Mouse (Mus musculus) liver, adult 2 months (tissue): ENCODE measurements around the gene Trip4. TPM values are rescaled to one million over a fixed set of nuclear protein-coding genes. Genes with fewer than 3 reads are reported as not detected.
A peak's percentile ranks its signal among the peaks of the same experiment; 100 is the strongest.

ENCODE experiments used
- DNase-seq: peaks from one replicate; pipeline ENCODE4 v3.0.0-alpha.2; 2011; ENCODE audit warnings: low read depth, low spot score; ENCODE audit errors: extremely low read depth
- H3K27ac ChIP-seq: fragments of 200-500 bp; replicated peaks from 2 replicates; pipeline ENCODE4 v1.5.1; 2012; ENCODE audit warnings: low read depth, mild to moderate bottlenecking, control low read depth, inconsistent platforms, low read length; ENCODE audit not compliant: insufficient read depth
- H3K27me3 ChIP-seq: fragments of 200-500 bp; 2 replicates; pipeline ENCODE4 v1.6.1; 2012; ENCODE audit warnings: mild to moderate bottlenecking, moderate library complexity, low read length, inconsistent platforms; ENCODE audit not compliant: control insufficient read depth, insufficient read depth
- H3K36me3 ChIP-seq: fragments of 200-500 bp; 2 replicates; pipeline ENCODE4 v1.6.1; 2012; ENCODE audit warnings: low read length, inconsistent platforms; ENCODE audit not compliant: control insufficient read depth, insufficient read depth
- H3K4me1 ChIP-seq: fragments of 200-500 bp; 2 replicates; pipeline ENCODE4 v1.6.1; 2011; ENCODE audit warnings: low read length; ENCODE audit not compliant: control insufficient read depth, insufficient read depth
- H3K4me3 ChIP-seq: fragments of 200-500 bp; 2 replicates; pipeline ENCODE4 v1.5.1; 2011; ENCODE audit warnings: low read depth, mild to moderate bottlenecking, control low read depth, low read length, moderate library complexity; ENCODE audit not compliant: insufficient read depth
- H3K79me2 ChIP-seq: fragments of 200-500 bp; 2 replicates; pipeline ENCODE4 v1.6.1; 2012; ENCODE audit warnings: inconsistent platforms, mild to moderate bottlenecking, low read length, moderate library complexity; ENCODE audit not compliant: control insufficient read depth, insufficient read depth
- H3K9ac ChIP-seq: fragments of 200-500 bp; 2 replicates; pipeline ENCODE4 v1.6.1; 2012; ENCODE audit warnings: low read depth, mild to moderate bottlenecking, control low read depth, inconsistent platforms, low read length
- CTCF ChIP-seq: fragments of 200-500 bp; IDR thresholded peaks from 2 replicates; pipeline ENCODE4 v1.5.1; 2011; ENCODE audit warnings: low read depth, low read length, control low read depth
- POLR2A ChIP-seq: fragments of 200-500 bp; IDR thresholded peaks from 2 replicates; pipeline ENCODE4 v1.6.1; 2011; ENCODE audit warnings: low read length, control low read depth; ENCODE audit not compliant: insufficient read depth; ENCODE audit errors: extremely low read depth
- WGBS: fragments of 180-500 bp; shearing (Covaris S2); methylation state at CpG from one replicate; pipeline ENCODE4 v1.1.7; 2018; 5-methylcytosine and 5-hydroxymethylcytosine counted together
- polyA plus RNA-seq: library from polyadenylated mRNA; depleted of rRNA; stranded (reverse); fragments of >200 nt; gene quantifications from 2 replicates; pipeline ENCODE4 v1.2.3, GENCODE M21; 2012; rRNA removed
- total RNA-seq: library from RNA; depleted of rRNA; stranded (reverse); fragments of >200 nt; gene quantifications from 2 replicates; pipeline ENCODE4 v1.2.3, GENCODE M21; 2014; rRNA removed

The Trip4 gene
- total RNA-seq, result 30.9 and 33.6 TPM in 2 replicates
- polyA plus RNA-seq, result 6.4 and 7.2 TPM in 2 replicates

DNA sequence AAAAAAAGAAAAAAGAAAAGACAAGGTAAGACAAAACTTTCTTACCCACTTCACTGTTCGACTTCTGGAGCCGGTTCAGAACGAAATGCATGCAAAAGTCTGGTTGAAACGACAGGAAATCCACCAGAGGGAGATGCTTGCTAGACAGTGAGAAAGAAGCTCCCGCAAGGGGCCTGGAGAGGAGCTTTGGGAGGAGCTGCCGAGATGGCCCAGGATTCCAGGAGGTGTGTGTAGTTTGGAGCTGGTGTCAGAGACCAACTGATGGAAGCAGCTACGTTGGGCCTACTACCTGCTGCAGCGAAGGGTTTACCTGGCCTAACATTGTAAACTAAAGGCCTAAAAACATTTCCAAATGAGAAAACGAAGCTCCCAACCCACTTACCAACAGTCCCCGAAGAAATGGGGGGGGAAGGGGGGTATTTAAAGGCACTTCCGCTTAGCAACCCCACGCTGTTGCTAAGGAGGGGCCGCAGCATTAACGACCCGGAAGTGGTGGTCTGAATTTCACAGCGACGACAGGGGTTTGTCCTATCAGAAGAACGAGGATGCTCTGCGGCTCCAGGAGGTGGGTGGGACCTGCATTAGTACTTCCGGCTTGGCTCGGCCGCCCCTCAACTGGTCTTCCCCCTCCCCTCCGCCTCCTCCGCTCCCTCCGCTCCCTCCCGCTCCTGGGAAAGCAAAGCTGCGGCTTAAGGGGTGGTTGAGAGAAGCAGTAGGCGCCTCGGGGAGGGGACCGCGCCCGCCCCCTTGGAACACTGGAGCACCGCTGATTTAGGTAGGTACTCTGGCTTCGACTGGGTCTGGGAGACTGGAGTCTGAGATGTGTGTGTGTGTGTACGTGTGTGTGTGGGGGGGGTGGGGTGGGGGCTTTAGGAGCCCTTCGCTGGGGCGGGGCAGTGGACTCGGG, at the start of gene Trip4, which contains the start of gene Csnk1g1:
TSS of gene Trip4 (minus strand) at position 401 of the 907 bp plus-strand sequence.
TSS of gene Csnk1g1 (plus strand) at position 531 of the 907 bp plus-strand sequence.
- H3K4me3 ChIP-seq, result peak within 1 kb of the TSS; percentile 68
- no peaks in the 10 kb centered on the region for H3K27me3 ChIP-seq
- under 1% methylated on average over 38 of the region's 38 CpGs for WGBS
- peaks cover 2% of the 10 kb centered on the region; the same call in 1 of the 2 replicates for H3K4me1 ChIP-seq
- peak within 1 kb of the TSS; percentile 78 for H3K9ac ChIP-seq
- peak within 1 kb of the TSS; percentile 9 for H3K27ac ChIP-seq
- DNase-seq, result peak; percentile 95
- TF ChIP-seq POLR2A, result 0 out of 2 replicates have a peak, but pooled peaks have one; percentile 17
- TF ChIP-seq CTCF, result no peak
- no peaks in the 10 kb centered on the region for H3K36me3 ChIP-seq
- peaks cover 4% of the 10 kb centered on the region; the same call in 1 of the 2 replicates for H3K79me2 ChIP-seq

DNA sequence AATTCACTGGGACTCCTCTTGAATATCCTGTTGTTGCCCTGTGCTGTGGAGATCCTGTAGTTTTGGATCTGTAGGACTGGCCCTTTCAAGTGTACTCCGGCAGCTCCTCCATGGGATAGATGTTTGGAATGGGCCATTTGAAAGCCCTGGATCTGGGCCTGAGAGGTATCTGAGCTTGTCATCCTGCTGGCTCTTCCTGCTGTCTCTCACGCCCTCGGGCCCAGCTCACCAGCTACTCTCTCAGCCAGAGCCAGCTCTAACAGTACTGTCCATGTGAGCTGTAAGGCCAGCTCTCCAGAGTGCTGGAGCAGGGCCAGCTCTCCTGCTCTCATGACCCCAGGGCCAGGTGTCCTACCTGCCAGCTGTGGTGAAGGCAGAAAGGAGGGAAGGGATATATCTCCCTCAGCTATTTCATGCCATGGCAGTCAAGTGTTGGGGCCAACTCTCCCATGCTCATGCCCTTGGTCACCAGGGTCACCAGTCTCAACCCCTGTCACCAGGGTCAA, 42.5 kb upstream of the Trip4 start:
- TF ChIP-seq POLR2A, result no peak
- TF ChIP-seq CTCF, result no peak
- H3K36me3 ChIP-seq, result no peaks in the 10 kb centered on the region
- no peaks in the 10 kb centered on the region for H3K27me3 ChIP-seq
- H3K9ac ChIP-seq, result no peak overlapping the region
- no peaks in the 10 kb centered on the region; the same call in 1 of the 2 replicates for H3K79me2 ChIP-seq
- H3K4me1 ChIP-seq, result no peaks in the 10 kb centered on the region
- DNase-seq, result peak; percentile 73
- 42% methylated on average over 3 of the region's 3 CpGs for WGBS
- no peak overlapping the region for H3K27ac ChIP-seq
- no peak overlapping the region for H3K4me3 ChIP-seq

DNA sequence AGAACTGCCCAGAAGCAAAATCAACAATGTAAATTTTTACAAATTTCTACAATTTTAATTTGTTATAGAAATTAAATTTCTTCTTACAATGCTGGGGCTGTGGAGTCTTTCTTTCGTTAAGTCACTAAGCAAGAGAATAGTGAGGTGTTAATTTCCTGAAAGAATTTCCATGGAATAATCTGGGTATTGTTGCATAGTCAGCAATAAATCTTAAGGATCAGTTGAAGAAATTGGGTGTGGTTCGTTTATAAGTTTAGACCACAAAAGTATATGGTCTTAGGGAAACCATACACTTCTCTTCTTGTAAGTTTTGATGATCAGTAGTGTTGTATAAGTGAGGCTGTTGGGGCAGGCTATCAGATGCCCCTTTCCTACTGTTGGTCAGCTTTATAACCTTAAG, 29.0 kb upstream of the Trip4 start:
- no peak for DNase-seq
- H3K79me2 ChIP-seq, result peaks cover 7% of the 10 kb centered on the region; the same call in 1 of the 2 replicates
- H3K4me3 ChIP-seq, result no peak overlapping the region
- 90% methylated on average over 2 of the region's 2 CpGs for WGBS
- H3K4me1 ChIP-seq, result no peaks in the 10 kb centered on the region
- H3K9ac ChIP-seq, result no peak overlapping the region
- no peak for TF ChIP-seq CTCF
- no peak for TF ChIP-seq POLR2A
- H3K27ac ChIP-seq, result no peak overlapping the region
- H3K27me3 ChIP-seq, result no peaks in the 10 kb centered on the region
- H3K36me3 ChIP-seq, result peaks cover 2% of the 10 kb centered on the region; the same call in 1 of the 2 replicates

DNA sequence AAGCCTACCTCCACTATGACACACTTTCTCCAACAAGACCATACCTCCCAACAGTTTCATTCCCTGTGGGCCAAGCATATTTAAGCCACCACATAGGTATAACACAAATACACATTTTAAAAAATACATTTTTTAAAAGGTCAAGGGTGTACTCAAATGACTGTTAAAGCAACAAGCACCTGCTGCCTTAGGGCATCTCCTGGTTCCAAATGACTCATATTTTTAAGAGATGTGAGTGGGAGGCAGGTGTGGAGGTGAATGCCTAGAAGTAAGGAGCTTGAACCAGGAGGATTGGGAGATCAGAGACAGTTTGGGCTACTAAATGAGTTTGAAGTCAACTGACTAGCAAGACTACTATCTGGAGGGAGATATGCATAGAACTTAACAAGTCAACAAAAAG, 21.2 kb upstream of the Trip4 start:
- Histone ChIP-seq H3K4me1 (no peaks in the 10 kb centered on the region), H3K9ac (no peak overlapping the region), H3K4me3 (no peak overlapping the region), H3K79me2 (peaks cover 18% of the 10 kb centered on the region; the same call in 1 of the 2 replicates), H3K27ac (no peak overlapping the region), H3K27me3 (no peaks in the 10 kb centered on the region), H3K36me3 (no peaks in the 10 kb centered on the region)
- TF ChIP-seq CTCF, result no peak
- TF ChIP-seq POLR2A, result no peak
- no peak for DNase-seq

DNA sequence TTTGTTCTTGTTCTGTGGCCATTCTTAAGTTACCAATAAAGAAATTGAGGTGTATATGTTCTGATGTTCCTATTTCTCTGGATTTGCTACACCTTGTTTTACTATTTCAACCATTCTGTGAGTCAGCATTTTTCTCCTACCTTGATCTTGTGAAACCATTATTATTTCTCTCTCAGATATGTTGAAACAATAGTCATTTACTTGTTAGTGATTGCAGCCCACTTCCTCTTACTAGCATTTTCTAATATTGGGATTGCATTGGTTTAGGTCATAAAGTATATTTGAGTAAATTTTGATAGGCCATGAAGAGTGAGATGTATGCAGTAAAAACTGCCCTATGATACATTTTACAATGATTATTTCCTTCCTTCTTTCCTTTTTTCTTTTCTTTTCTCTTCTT, 19.9 kb upstream of the Trip4 start:
- Histone ChIP-seq H3K27me3 (no peaks in the 10 kb centered on the region), H3K9ac (no peak overlapping the region), H3K4me1 (no peaks in the 10 kb centered on the region), H3K79me2 (peaks cover 18% of the 10 kb centered on the region; the same call in 1 of the 2 replicates), H3K4me3 (no peak overlapping the region), H3K36me3 (no peaks in the 10 kb centered on the region), H3K27ac (no peak overlapping the region)
- no peak for DNase-seq
- TF ChIP-seq CTCF (no peak), POLR2A (no peak)

DNA sequence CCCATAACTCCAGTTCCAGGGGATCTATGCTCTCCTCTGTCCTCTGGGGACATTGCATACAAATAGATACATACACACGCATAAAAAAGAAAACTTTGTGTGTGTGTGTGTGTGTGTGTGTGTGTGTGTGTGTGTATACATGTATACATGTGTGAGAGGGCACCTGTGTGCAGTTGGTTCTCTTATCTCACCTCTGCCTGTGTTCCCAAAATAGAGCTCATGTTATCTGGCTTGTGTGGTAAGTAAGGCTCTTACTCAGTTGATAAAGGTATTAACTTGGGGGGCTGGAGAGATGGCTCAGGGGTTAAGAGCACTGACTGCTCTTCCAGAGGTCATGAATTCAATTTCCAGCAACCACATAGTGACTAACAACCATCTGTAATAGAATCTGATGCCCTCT, 8.4 kb upstream of the Trip4 start:
- H3K4me1 ChIP-seq, result no peaks in the 10 kb centered on the region; the same call in 1 of the 2 replicates
- WGBS, result 74% methylated on average over 1 of the region's 1 CpGs
- H3K27me3 ChIP-seq, result no peaks in the 10 kb centered on the region
- no peaks in the 10 kb centered on the region for H3K36me3 ChIP-seq
- H3K9ac ChIP-seq, result no peak overlapping the region
- no peak overlapping the region for H3K4me3 ChIP-seq
- no peak overlapping the region for H3K27ac ChIP-seq
- DNase-seq, result no peak
- peaks cover 13% of the 10 kb centered on the region; the same call in 1 of the 2 replicates for H3K79me2 ChIP-seq
- TF ChIP-seq POLR2A, result no peak
